Mouse (Mus musculus): ENCODE data around the gene Atp2a3.

Atp2a3 gene

DNA sequence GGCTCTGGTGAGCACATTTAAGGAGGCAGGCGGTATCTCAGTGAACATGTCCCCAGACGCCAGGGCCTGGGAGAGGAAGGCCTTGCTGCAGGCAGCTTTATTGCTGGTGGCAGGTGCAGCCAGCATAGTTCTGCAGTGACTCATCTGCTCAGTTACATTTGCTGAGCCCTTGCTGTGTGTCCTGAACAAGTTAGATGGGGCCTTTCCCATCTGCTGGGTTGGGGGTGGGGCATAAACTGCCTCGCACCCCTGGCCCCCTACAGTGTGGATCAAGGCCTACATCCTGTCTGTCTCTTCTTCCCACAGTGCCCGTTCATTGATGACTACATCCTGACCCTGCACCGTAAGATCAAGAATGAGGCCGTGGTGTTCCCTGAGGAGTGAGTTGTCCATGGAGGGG, 75.9 kb downstream of the Atp2a3 start:
- peak; percentile 48 for DNase-seq (ENCODE audit: low read depth)

DNA sequence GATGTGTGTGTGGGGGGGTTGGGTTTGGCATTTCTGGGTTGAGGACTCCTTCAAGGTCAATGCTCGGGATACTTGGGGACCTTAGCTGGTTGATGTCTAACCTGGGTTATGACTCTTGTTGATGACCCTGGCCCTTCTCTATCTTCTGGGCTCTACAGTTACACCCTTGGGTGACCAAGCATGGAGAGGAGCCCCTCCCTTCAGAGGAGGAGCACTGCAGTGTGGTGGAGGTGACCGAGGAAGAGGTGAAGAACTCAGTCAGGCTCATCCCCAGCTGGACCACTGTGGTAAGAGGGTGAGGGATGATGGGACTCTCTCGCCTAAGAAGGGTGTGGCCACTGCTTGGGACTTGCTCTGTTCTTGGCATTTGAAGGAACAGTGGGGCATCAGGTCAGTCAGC, 76.7 kb downstream of the Atp2a3 start:
- no peak for DNase-seq (ENCODE audit: low read depth)

DNA sequence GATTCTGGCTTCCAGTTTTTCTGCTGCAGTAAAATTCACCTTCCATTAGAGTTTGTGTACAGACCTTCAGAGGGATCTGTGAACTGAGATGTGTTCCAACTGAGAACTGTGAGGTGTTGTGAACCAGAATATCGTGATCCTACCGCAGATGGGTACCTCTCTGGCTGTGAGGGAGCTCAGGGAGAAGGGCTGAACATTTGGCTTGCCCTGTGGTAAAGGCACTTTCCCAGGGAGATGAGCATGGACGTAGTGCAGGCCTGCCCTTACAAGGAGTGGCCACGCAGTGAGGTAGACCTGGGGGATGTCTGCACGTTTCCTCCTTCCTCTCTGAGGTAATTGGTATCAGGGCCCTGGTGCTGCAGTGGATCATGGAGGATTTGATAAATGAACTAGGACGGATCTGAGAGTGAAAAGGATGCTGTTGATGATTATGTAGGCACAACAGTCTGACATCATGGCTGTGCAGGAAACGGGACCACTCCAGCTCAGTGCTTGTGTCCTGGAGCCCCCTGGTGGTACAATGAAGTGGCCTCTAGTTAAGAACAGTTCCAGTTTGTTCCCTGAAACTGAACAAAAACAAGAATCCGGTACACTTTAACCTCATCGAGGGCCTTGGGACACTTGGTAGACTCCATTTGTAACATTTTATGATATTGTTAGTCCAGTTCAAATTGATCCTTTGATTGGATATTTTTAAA, 78.3 kb downstream of the Atp2a3 start:
- DNase-seq (ENCODE audit: low read depth): peak; percentile 87

Data from NIH3T3 (cell line).